ENCODE assay signal across 14 mouse cellular contexts in genomic region chr15:60419081-60419480, GRCm38 (mm10).
DNase-seq lines count a peak whose midpoint lies in the region; ATAC-seq and TF ChIP-seq lines count a peak whose summit lies in the region.
"Had no signal": no experiment of that assay in that cellular context is flagged by ENCODE, and none has a peak within 500 bp of the region (broad histone marks: within the 10 kb centered on the region; RNA-seq: fewer than 3 reads in every experiment).

No protein-coding gene starts in this region.

- peak; percentile 78 for DNase-seq in brain, embryonic 14.5 days (ENCODE audit: low read depth)
- peak; percentile 66 for DNase-seq in forebrain, postnatal 0 days
- peak; percentile 2 to 16 for DNase-seq in layer of hippocampus, postnatal 14 days (ENCODE audit: low spot score in 2 of 2)
- DNase-seq in right cerebral cortex, adult 18-20 months: peak; percentile 42
- no peak for DNase-seq in spleen, postnatal 14 days (ENCODE audit: low spot score in 2 of 2)
- DNase-seq in Muller cell, postnatal 12 days (ENCODE audit: inconsistent ontology term): no peak
- DNase-seq: gastrocnemius, postnatal 10 days; retina, postnatal 1 day had no signal

- no peak for TF ChIP-seq POLR2A in brain, embryonic 14.5 days (IDR thresholded peaks at IDR 0.05; ENCODE audit: borderline replicate concordance, extremely low read depth, insufficient read depth, insufficient read length, poor library complexity, severe bottlenecking)

- 43% methylated on average over 1 of the region's 1 CpGs for WGBS in forebrain, postnatal 0 days

- no peaks in the 10 kb centered on the region for H3K9me3 ChIP-seq in forebrain, postnatal 0 days (ENCODE audit: low read length)
- H3K9me3 ChIP-seq: intestine, embryonic 15.5 days; liver, embryonic 12.5 days; midbrain, embryonic 12.5 days; neural tube, embryonic 12.5 days had no signal

- ATAC-seq in forebrain, postnatal 0 days: peak; percentile 43
- ATAC-seq in erythroblast, adult 5-6 weeks (replicated peaks; ENCODE audit: low FRiP score, poor library complexity, severe bottlenecking): no peak
- ATAC-seq: intestine, embryonic 15.5 days; liver, embryonic 12.5 days had no signal

- H3K4me2 ChIP-seq in forebrain, postnatal 0 days (ENCODE audit: low read depth): no peak overlapping the region
- H3K4me2 ChIP-seq: heart, embryonic 11.5 days; intestine, embryonic 15.5 days; liver, embryonic 12.5 days; midbrain, embryonic 12.5 days; neural tube, embryonic 12.5 days had no signal

- H3K4me3 ChIP-seq in forebrain, postnatal 0 days (ENCODE audit: low read depth, low read length): no peak overlapping the region
- H3K4me3 ChIP-seq: intestine, embryonic 15.5 days; liver, embryonic 12.5 days; midbrain, embryonic 12.5 days; neural tube, embryonic 12.5 days had no signal

- no peaks in the 10 kb centered on the region for H3K36me3 ChIP-seq in forebrain, postnatal 0 days (ENCODE audit: insufficient read depth)
- H3K36me3 ChIP-seq: intestine, embryonic 15.5 days; liver, embryonic 12.5 days; midbrain, embryonic 12.5 days; neural tube, embryonic 12.5 days had no signal

- TF ChIP-seq CTCF in brain, embryonic 14.5 days (IDR thresholded peaks at IDR 0.05; ENCODE audit: borderline replicate concordance, extremely low read depth, insufficient read depth, insufficient read length): no peak
- TF ChIP-seq CTCF in forebrain, postnatal 0 days (IDR thresholded peaks at IDR 0.05; ENCODE audit: low read depth): no peak

- H3K27me3 ChIP-seq in forebrain, postnatal 0 days (ENCODE audit: insufficient read depth, low read length): no peaks in the 10 kb centered on the region
- H3K27me3 ChIP-seq: intestine, embryonic 15.5 days; liver, embryonic 12.5 days; midbrain, embryonic 12.5 days; neural tube, embryonic 12.5 days had no signal

- H3K9ac ChIP-seq in forebrain, postnatal 0 days: no peak overlapping the region
- H3K9ac ChIP-seq: intestine, embryonic 15.5 days; liver, embryonic 12.5 days; midbrain, embryonic 12.5 days; neural tube, embryonic 12.5 days had no signal

- no peaks in the 10 kb centered on the region for H3K4me1 ChIP-seq in forebrain, postnatal 0 days (ENCODE audit: insufficient read depth)
- H3K4me1 ChIP-seq: intestine, embryonic 15.5 days; liver, embryonic 12.5 days; midbrain, embryonic 12.5 days; neural tube, embryonic 12.5 days had no signal

- no peak overlapping the region for H3K27ac ChIP-seq in forebrain, postnatal 0 days (ENCODE audit: low read depth, low read length)
- H3K27ac ChIP-seq: intestine, embryonic 15.5 days; liver, embryonic 12.5 days; midbrain, embryonic 12.5 days; neural tube, embryonic 12.5 days had no signal

Comparison
In these comparisons a context has a peak if more than half of its experiments do, and no peak if none do; other contexts are left out.
1. DNase-seq: peak in brain, embryonic 14.5 days (single experiment), forebrain, postnatal 0 days (single experiment), layer of hippocampus, postnatal 14 days (2 of 2) and right cerebral cortex, adult 18-20 months (single experiment); none in spleen, postnatal 14 days (0 of 2) and Muller cell, postnatal 12 days (single experiment).